Mouse (Mus musculus) frontal cortex, postnatal 10 days (tissue): ENCODE data around the gene Tmem218.

ENCODE experiments used
- DNase-seq, 2 experiments: peaks; one replicate each; pipeline ENCODE4 v3.0.0; 2022; ENCODE audit warnings: low spot score in 2 of 2, mixed read lengths in 1 of 2

The Tmem218 gene

DNA sequence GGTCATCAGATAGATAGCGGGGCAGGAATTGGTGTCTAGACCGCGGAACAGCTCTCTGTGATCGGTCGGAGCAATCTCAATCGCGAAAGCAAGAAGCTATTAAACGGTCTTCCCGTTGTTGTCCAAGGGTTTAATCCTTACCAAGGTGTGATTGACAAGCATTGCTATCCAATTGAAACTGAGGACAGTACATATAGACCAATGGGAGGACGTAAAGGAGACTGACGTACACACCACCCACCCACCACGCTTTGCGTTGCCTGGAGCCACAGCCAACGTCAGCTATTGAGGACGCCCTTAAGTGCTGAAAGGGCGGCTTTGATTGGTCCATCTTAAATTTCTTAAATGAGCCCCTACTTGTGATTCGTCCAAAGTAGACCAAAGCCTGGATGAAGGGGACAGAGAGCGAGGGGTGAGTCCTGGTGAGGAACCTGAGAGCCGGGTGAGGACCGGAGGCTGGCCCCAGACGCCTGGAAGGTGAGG is at the start of gene Tmem218:
Gene Tmem218 (plus strand): TSS at position 295 of the 483 bp plus-strand sequence.
- DNase-seq = peak; percentile 93 to 95

DNA sequence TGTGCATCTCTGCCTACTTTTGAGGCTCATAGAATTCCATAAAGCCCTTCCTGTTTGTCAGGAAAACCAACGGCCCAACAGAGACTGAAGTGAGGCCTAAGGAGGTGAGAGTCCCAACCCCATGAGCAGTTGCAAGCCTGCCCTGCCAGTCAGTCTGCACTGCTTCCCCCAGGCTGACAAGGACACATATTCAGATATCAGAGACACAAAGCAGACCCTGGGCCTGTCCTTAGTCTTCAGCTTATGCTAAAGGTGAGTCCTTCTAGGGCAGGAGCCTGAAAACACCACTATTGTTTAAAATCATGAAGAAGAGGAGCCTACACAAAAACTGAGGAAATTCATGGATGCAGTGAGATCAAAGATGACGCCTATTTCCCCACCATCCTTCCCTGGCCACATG is 47.3 kb upstream of the Tmem218 start:
- DNase-seq = no peak

DNA sequence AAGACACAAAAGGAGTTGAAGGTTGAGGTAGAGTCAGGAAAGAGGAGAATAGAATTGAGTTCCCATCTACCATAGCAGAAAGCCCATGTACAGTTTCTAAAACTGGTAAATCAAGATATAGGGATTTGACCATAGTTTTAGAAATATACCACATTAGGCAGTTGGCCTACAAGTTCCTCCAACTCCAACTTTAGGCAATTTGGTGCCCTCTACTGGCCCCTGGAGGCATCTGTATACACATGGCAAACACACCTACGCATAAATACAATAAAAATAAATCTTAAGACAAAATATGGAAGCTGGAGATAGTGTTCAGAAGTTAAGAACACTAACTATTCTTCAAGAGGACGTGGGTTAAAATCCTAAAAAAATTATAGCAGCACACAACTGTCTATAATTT is 41.1 kb upstream of the Tmem218 start:
- DNase-seq = no peak

DNA sequence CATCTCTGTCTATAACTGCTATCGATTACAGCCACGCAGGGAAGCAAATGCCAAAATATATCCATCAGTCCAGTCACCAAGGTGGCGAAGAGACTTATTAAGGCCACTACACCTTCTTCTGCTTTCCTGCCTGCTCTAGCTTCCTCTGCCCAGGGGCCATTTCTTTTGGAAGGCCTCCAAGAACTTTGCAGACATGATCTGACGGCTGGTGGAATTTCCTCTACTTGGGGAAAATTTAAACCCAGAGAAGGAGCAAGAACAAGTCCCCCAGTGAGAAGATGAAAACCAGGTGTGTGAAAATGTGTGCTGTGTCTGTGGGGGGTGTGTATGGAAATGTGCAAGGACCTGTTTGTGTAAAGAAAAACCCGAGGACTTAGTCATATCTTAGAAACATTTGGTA is 34.6 kb upstream of the Tmem218 start:
- DNase-seq = no peak

DNA sequence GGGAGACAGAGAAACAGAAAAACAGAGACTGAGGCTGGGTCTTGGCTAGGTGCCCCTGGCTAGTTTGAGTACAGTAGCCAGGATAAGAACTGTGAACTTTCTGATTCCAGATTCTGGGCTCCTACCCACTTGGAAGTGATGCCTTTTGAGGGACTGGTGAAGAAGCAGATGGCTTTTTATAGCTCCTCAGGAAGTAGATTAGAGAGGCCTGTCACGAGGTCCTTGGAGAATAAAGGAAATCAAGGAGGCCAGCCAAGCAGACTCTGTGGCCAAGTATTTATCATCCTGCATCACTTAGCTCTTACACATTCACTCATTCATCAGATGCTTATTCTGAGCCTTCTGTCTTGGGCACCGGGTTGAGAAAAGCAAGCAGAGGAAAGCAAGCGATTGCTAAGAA is 32.0 kb upstream of the Tmem218 start:
- DNase-seq = no peak

DNA sequence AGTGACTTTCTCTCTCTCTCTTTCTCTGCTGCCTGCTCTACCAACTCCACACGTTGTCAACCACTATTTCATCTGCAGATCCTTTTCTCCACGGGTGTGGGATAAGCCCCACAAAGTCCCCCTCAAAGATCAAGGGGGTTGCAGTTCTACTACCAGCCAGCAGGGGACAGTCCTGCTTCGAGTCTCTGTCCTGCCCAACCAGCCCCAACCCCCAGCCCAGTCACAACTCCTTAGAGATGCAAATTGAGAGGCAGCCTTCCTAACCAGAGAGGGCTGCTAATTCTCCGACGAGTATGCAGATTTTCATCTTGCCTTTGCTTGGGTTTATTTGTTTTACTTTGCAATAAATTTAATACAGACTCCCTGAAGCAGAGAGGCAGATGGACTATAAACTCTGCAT is 30.9 kb upstream of the Tmem218 start:
- peak; percentile 73 to 77 for DNase-seq

DNA sequence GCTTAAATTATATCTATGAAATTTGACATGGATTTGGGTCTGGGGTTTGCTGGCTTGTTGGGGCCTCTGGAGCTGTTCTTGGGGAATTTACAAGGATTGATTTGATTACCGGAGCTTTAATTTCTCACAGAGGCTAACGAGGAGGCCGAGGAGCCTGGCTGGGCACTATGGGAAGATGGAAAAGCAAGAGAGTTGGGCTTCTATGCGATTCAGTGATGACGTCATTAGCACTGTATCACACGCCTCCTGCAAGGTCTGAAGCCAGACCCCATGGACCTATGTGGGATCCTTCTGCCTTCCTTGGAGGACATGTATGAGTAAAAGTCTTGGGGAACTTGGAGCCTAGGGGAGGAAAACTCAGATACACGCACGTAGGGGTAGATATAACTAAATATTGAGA is 30.5 kb upstream of the Tmem218 start:
- no peak for DNase-seq

DNA sequence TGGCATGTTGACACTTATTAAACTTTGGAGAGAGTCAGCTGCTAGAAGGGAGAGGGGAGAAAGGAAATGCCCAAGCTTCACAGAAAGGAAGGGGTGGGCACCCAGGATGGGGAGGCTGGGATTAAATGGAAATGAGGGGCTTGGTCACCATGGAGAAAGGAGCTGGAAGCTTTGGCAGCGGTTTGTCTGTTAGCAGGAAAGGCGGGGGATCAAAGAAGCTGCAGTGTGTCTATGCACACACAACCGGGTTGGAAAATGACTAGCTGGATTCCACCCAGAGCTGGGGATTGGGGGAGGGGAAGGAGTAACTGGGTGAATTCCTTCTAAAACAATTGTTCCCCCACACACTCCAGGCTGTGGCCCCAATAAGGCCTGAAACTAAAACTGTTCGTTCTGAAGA is 29.1 kb upstream of the Tmem218 start:
- DNase-seq = peak; percentile 56 to 69

DNA sequence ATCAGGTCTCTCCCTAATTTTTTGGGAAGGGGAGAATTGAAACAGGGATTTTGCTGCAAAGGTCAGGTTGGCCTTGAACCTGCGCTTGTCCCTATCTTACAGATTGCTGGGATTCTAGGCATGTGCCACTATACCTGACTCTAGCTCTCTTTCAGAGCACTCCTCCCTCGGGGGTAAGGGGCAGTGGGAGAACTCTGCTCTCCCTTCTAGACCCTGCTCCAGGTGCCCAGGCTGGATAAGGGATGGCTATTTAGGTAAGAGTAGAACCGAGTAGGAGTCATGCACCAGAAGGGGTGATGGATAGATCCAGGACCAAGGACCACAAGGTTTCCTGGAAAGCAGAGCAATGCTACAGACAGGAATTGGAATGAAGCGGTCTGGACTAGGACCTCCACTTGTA is 28.4 kb upstream of the Tmem218 start:
- DNase-seq = no peak

DNA sequence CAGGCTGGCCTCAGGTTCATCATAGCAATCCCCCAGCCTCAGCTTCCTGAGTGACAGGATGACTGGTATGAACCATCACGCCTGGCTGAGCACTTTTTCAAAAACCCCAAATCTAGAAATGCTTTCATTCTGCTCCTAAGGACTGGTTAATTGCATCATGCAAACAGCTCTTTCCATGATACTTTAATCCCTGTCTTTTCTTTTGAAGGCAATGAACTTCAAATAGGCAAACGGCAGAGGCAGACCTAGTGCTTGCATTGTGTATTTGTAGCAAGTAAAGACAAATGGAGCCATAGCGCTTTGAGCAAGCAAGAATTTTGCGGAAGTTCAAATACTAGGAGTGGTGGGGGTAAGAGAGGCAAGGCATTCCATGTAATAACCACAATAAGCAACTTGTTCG is 26.4 kb upstream of the Tmem218 start:
- no peak for DNase-seq

DNA sequence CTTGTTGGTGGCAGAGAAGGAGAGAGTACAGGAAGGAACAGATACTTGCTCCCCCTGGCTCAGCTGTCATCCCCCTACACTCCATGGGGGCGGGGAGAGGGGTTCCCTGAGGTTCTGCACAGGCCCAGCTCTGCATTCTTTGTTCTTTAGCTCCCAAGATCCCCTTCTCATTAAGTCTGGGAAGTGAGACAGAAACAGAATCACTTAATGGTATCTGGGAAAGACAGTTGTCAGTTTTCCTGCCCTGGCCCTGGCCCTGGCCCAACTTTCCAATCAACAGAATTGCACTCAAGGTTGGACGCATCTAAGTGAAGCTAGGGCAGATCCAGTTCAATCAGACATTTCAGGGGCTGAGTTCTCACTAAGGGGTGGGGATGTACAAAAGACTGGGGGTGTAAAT is 24.8 kb upstream of the Tmem218 start:
- no peak for DNase-seq

DNA sequence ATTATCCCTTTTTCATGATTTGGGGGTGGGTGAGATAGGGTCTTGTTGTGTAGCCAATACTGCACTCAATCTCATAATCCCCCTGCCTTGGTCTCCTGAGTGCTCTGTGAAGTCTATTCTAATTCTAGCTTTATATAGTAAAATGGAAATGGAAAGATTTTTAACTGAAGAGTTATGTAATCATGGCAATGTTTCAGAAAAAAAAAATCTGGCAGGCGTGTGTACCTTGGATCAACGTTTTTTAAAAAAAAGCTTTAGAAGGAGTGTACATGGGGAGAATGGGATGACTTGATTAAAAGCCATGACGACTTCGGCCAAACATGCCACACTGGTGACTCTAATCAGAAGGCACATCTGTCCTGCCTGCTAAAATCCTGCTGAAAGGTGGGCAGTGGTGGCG is 20.6 kb upstream of the Tmem218 start:
- no peak for DNase-seq

DNA sequence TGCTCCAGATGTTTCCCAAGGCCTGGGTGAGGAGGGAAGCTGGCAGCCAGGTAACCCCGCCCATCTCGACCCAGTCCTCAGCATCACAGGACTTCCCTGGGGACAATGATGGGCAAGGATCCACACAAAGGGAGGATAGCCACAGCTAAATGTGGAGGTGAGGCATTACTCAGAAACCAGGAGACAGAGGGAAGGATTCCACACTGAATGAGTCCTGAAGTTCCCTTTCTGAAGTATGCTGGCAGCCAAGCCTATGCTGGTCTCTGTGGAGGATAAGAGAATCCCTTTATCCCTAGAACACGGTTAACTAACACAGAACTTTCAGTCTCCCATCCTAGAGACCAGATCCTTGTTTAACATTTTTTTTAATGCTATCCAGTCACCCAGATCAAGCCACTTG is 20.0 kb upstream of the Tmem218 start:
- DNase-seq = no peak

DNA sequence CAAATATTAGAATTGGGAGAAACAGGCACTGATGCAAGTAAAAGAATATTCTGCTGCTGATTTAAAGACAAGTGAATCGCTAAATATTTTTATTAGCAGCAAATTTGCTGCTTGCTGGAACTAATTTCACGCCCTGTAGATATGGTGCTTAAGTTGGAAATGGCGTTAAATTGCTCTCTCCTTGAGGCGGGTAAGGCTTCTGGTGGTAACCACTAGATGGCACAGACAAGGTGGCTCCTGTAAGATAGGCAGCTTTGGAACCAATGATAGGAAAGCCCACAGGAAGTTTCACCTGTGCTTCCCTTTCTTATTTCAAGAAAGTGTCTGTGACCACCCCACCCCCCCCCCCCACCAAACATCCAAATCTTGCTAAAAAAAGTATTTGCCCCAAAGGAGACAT is 11.0 kb upstream of the Tmem218 start:
- DNase-seq = no peak

DNA sequence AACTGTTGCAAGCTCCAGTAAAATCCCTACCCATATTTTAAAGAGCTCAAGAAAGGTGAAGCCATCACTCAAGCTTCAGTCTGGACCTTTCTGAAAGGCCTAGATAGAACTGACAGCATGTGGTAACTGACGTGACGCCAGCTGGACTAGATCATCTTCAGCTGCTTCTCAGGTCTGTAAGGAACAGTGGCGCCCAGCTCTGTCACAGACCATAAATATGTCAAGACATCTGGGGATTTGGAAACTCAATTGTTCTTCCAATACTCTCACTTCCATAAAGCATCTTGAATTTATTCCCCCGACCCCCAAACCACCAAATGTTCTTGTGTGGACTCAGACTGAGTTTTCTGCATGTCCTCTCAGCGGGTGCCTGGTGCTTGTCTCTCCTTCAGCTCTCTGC is 7.6 kb upstream of the Tmem218 start:
- DNase-seq = no peak

DNA sequence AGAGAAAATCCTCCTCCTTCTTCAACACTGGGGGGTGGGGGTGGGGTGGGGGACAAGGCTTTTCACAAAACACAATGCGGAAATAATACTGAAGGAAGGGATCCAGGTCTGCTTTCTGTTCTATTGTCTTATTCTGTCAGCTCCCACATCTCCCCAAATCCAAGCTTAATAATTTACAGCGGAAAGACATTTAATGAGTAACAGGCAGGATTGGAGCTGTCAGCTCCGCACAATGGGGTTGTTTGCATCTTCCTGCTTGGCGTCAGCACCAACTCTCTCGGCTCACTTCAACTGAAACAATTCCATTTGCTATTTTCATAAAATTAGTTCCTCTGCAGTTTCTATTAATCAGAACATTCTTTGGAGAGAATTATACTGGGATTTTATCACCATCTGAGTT is 4.1 kb upstream of the Tmem218 start:
- no peak for DNase-seq

DNA sequence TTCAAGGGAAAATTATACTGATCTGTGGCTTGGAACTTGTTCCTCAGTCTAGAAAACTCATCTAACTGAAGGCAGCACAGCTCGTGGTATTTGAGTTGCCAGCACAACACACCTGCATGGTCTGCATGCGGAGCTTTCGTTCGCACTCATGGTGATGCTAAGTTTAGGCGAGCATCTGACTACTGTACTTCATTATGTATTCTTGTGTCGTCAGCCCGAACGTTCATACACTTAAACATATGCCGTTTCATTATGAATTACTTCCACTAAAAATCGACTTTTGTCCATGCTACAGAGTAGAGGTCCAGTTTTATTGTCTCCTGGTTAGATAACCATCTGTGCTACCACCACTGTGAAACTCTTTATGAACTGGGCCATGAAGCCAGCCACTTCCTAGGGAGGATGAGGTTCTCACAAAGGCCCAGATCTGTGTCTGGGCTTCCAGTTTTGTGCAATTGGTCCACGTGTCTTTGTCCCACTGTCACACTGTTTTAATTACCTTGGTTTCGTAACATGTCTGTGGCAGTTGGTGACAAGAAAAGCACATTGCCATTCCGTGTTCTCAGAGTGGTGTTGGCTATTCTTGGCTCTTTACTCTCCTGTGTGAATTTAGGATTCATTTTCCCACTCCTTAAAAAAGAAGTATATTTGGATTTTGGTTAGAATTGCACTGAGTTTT is 5.2 kb downstream of the Tmem218 start:
- no peak for DNase-seq

DNA sequence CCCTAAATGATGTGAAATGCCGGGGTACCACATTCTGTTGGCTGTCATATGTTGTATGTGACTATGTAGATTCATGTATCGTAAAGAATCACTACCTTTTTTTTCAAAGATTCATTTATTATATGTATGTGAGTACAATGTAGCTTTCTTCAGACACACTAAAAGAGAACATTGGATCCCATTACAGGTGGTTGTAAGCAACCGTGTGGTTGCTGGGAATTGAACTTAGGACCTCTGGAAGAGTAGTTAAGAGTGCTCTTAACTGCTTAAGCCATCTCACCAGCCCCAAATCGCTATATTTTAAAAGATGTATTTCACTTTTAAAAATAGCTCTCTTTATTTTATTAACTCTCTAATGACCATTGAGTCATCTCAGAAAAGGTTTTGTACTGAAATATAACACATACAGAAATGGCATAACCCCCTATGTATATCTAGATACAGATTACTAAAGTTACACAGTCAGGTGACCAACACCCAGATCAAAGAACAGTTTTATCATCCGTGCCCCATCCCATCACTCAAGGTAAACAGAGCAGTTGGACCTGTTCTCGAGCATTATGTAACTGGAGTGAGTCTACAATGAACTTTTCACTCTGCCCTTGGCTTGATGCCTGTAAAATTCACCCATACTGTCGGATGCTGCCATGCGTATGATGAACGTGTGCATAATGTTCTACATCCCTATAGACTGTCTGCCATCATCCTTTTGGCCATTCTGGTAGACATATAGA is 6.5 kb downstream of the Tmem218 start:
- no peak for DNase-seq

DNA sequence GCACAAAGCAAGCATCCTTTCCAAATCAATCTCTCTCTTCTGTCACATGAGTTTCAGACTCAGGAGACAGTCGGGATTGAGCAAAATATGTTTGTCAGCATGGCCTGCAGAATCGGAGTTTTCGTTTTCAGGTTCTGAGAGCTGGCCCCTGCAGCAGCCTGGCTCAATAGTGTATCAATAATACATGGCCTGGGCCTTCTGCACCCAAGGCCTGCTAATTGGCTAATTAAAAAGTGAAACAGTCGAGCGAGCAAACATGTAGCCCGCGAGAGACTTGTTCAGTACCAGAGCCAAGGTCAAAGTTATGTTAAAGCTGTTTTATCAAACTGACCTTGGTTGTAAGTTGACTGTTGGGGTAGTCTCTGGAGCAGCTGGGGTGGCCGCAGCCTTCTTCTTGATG is 12.7 kb downstream of the Tmem218 start:
- no peak for DNase-seq

DNA sequence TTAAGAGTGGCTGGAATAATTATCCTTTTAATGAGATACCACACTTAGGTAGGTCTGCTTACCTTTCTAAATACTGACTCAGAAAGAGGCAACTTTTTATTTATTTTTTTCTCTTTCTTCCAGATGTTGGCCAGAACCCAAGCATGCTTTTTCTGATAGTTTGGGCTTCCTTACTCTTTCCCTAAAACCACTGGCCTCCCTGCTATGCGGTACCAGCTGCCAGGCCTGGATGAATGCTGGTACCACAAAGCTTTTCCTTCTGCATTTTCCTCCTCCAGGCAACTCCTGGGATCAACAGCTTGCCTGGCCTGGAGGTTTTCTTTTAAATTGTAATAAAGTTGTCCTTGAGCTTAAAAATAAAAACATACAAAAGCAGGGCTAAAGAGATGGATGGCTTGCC is 17.6 kb downstream of the Tmem218 start:
- no peak for DNase-seq

DNA sequence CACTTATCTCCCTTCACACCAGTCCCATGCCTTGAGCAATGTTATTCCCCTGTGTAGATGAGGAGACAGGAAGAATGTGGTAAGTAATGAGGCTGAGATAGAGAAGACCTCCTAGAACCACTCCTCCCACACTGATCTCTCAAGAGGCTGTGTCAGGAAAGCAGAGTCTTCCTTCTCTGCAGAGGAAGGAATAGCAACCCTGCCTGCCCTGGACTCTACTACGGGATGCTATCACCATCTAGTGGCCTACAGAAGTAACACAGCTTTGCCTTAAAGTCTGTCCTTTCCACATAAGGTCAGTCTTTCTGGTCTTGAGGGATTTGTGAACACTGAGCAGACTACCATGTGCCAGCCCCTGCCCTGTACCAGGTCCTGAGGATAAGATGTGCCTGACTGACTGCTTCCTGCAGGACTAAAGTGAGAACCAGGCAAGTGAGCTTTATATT is 21.9 kb downstream of the Tmem218 start:
- peak; percentile 50 to 67 for DNase-seq

DNA sequence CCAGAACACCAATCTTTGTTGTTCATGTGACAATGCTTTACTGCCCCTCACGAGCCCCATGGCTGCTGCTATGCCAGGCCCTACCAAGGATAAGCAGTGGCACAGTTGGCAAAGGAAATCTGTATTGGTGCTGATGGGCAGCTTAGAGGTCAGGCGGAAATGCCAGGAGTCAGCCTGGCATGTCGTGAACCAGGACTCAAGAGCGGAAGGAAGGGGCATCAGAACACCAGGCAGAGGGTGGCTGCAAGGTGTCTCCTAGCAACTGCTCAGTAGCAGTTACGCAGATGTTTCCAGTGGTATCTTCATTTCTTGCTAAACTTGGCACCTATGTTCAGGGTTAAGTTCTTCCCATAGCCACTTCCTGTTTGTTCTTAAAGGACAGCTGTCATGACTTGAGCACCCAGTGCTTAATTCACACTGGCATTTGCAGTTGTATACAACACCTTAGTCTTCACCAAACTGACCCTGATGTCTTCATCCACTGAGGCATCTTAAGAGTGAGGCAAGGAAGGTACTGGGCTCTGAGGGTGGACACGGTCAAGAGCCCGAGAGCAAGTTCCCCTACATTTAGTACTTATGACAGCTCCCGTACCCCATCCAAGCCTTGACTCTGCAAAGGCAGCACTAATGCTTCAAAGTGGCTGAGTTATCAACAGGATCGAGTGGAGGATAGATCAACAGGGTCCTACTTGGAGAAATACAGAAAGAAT is 22.6 kb downstream of the Tmem218 start:
- DNase-seq = no peak
